Mouse (Mus musculus) neural tube, embryonic 12.5 days (tissue): ENCODE results near the gene Pxk. TPM values are rescaled to one million over a fixed set of nuclear protein-coding genes. Genes with fewer than 3 reads are reported as not detected.
"Not testable (repeated sequence)": the region's sequence is repeated elsewhere in the genome, so short reads cannot be mapped to it uniquely, and the experiment has no call there.

ENCODE experiments used
- ATAC-seq: fragments of 200-750 bp; cut with Nextera tagmentation; 2 replicates; pipeline ENCODE4 v1.8.0; 2017; ENCODE audit warnings: low read depth, mild to moderate bottlenecking, moderate TSS enrichment, moderate library complexity; ENCODE audit not compliant: low FRiP score
- H3K27ac ChIP-seq: fragments of 300-500 bp; sonication (generic); 2 replicates; pipeline ENCODE4 v1.5.1; 2016
- H3K27me3 ChIP-seq: fragments of 300-500 bp; sonication (generic); replicated peaks from 2 replicates; pipeline ENCODE4 v1.6.1; 2016; ENCODE audit warnings: mild to moderate bottlenecking
- H3K36me3 ChIP-seq: fragments of 300-500 bp; sonication (generic); 2 replicates; pipeline ENCODE4 v1.6.1; 2016; ENCODE audit warnings: mild to moderate bottlenecking
- H3K4me1 ChIP-seq: fragments of 300-500 bp; sonication (generic); 2 replicates; pipeline ENCODE4 v1.6.1; 2016
- H3K4me2 ChIP-seq: fragments of 300-500 bp; sonication (generic); replicated peaks from 2 replicates; pipeline ENCODE4 v1.6.1; 2016; ENCODE audit warnings: mild to moderate bottlenecking
- H3K4me3 ChIP-seq: fragments of 300-500 bp; sonication (generic); 2 replicates; pipeline ENCODE4 v1.5.1; 2016
- H3K9ac ChIP-seq: fragments of 300-500 bp; sonication (generic); 2 replicates; pipeline ENCODE4 v1.6.1; 2016; ENCODE audit warnings: mild to moderate bottlenecking
- H3K9me3 ChIP-seq: fragments of 300-500 bp; sonication (generic); 2 replicates; pipeline ENCODE4 v1.6.1; 2016; ENCODE audit warnings: mild to moderate bottlenecking
- WGBS: fragments of 180-500 bp; shearing (Covaris S2); methylation state at CpG from one replicate; pipeline ENCODE4 v1.1.7; 2016; 5-methylcytosine and 5-hydroxymethylcytosine counted together
- polyA plus RNA-seq: library from polyadenylated mRNA; unstranded; fragments of >200 nt; fragmentation: Nextera tagmentation; extraction: Ambion mirVana; gene quantifications from 2 replicates; pipeline ENCODE4 v1.2.1, GENCODE M21; 2016

The Pxk gene
- polyA plus RNA-seq, 1 experiment from 2014 or later = 46.5 TPM

- Histone ChIP-seq H3K4me2 (no peak overlapping the region), H3K27me3 (no peaks in the 10 kb centered on the region), H3K27ac (no peak overlapping the region), H3K36me3 (no peaks in the 10 kb centered on the region), H3K9ac (no peak overlapping the region), H3K4me3 (no peak overlapping the region), H3K4me1 (no peaks in the 10 kb centered on the region), H3K9me3 (no peaks in the 10 kb centered on the region)
- WGBS = 90% methylated on average over 6 of the region's 6 CpGs
- ATAC-seq = no peak
These were observed 13.5 kb downstream of the Pxk start for GRCm38 (mm10) chr14:8111545-8111944.

DNA sequence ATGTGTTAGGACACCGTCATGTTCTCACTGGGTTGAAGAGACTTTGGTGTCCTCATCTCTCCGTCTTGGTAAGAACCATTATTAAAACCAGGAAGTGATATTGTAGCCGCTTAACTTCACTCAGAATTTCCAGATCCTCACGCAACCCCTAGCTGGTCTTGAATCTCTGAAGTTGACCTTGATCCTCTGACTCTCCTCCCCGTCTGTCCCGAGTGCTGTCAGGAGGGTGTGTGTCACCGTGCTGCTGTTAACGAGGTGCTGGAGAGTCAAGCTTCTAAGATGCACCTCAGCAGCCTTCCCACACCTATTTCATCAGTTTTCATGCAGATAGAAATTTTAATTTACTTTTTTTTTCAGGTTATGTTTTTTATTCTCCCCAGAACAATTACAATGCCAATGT is 14.0 kb downstream of the Pxk start:
- no peaks in the 10 kb centered on the region for H3K9me3 ChIP-seq
- no peak overlapping the region for H3K4me2 ChIP-seq
- ATAC-seq = no peak
- WGBS = 93% methylated on average over 8 of the region's 8 CpGs
- H3K4me1 ChIP-seq = no peaks in the 10 kb centered on the region
- H3K36me3 ChIP-seq = no peaks in the 10 kb centered on the region
- no peak overlapping the region for H3K9ac ChIP-seq
- no peak overlapping the region for H3K27ac ChIP-seq
- H3K4me3 ChIP-seq = no peak overlapping the region
- H3K27me3 ChIP-seq = no peaks in the 10 kb centered on the region

DNA sequence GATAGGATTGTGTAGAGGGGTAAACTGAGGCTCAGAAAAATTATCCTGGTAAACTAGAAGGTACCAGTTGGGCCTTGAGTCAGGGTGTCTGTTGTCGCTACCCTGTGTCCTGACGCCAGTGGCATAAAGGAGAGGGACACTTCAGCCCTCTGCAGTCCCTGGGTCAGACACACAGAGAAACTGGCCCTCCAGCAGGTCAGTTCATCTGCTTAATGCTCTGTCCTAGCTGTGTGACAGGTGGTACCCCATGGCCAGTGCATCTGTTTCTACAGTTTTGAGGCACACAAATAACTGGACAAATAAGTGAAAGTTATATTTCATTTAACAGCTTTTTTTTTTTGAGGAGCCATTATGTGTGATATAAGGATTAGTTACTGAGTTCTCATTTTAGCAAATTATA is 15.6 kb downstream of the Pxk start:
- Histone ChIP-seq H3K4me2 (no peak overlapping the region), H3K27ac (no peak overlapping the region), H3K4me1 (no peaks in the 10 kb centered on the region), H3K27me3 (no peaks in the 10 kb centered on the region), H3K9ac (no peak overlapping the region), H3K4me3 (no peak overlapping the region), H3K36me3 (no peaks in the 10 kb centered on the region), H3K9me3 (no peaks in the 10 kb centered on the region)
- WGBS = 88% methylated on average over 2 of the region's 2 CpGs
- ATAC-seq = no peak

DNA sequence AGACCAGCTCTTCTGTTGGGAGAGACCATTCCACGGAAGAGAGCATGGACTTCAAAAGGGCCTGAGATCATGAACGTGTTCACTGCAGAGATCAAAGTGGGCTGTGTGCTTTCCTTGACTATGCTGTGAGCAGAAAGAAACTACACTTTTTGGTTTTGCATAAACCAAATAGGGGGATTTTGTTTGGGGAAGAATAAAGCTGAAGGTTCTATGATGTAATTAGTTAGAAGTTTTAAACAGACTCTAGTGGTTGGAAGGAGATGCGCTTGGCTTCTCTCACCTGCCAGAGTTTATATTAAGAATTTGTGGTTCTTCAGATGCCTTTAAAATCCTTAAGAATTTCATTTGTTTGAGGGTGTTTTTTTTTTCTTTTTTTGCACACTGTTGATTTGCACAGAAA is 16.3 kb downstream of the Pxk start:
- Histone ChIP-seq H3K4me2 (no peak overlapping the region), H3K4me3 (no peak overlapping the region), H3K9me3 (no peaks in the 10 kb centered on the region), H3K27ac (no peak overlapping the region), H3K36me3 (no peaks in the 10 kb centered on the region), H3K9ac (no peak overlapping the region), H3K4me1 (no peaks in the 10 kb centered on the region), H3K27me3 (no peaks in the 10 kb centered on the region)
- 68% methylated on average over 3 of the region's 3 CpGs for WGBS
- no peak for ATAC-seq

- Histone ChIP-seq H3K36me3 (no peaks in the 10 kb centered on the region), H3K4me1 (no peaks in the 10 kb centered on the region), H3K4me2 (no peak overlapping the region), H3K27me3 (no peaks in the 10 kb centered on the region), H3K4me3 (no peak overlapping the region), H3K27ac (no peak overlapping the region), H3K9me3 (no peaks in the 10 kb centered on the region), H3K9ac (no peak overlapping the region)
- WGBS = 87% methylated on average over 1 of the region's 1 CpGs
- no peak for ATAC-seq
These were observed 16.7 kb downstream of the Pxk start for GRCm38 (mm10) chr14:8114756-8115155.

DNA sequence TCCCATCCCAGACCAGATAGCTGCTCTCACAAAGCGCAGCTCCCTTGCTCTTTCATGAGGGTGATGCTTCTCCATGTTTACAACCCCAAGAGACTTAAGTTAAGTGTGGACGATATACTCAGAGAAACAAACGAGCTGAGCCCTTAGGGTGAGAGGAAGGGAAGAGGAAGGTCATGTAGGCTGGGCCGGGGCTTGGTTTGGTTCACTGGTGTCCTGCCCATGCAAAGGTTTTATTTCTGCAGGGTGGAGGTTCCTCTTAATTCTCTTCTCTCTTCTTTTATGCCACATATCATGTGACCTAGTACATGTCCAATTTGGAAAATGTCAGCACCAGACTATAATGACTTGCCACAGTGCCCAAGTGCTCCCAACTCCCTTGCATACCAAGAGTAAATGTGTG is 17.8 kb downstream of the Pxk start:
- Histone ChIP-seq H3K9me3 (no peaks in the 10 kb centered on the region), H3K27me3 (no peaks in the 10 kb centered on the region), H3K36me3 (no peaks in the 10 kb centered on the region), H3K4me1 (no peaks in the 10 kb centered on the region), H3K27ac (no peak overlapping the region), H3K4me3 (no peak overlapping the region), H3K9ac (no peak overlapping the region), H3K4me2 (no peak overlapping the region)
- ATAC-seq = no peak
- WGBS = 85% methylated on average over 4 of the region's 4 CpGs

DNA sequence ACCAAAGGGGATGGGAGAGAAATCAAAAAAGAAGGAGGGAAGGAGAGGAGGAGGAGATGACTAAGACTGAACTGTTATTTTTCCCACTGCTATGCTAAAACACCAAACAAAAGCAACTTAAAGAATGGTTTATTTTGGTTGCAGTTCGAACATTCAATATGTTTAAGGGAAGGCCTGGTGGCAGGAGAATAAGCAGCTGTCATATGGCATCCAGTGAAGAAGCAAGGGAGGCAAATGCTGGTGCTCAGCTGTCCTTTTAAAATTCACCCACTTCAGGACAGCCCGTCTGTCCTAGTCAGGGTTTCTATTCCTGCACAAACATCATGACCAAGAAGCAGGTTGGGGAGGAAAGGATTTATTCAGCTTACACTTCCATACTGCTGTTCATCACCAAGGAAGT is 19.4 kb downstream of the Pxk start:
- H3K36me3 ChIP-seq = 0 out of 2 replicates have a peak, but pooled peaks cover 3% of the 10 kb centered on the region
- 86% methylated on average over 2 of the region's 2 CpGs for WGBS
- H3K27me3 ChIP-seq = no peaks in the 10 kb centered on the region
- no peak overlapping the region for H3K27ac ChIP-seq
- H3K9me3 ChIP-seq = no peaks in the 10 kb centered on the region
- H3K9ac ChIP-seq = no peak overlapping the region
- H3K4me3 ChIP-seq = no peak overlapping the region
- no peak for ATAC-seq
- no peaks in the 10 kb centered on the region for H3K4me1 ChIP-seq
- no peak overlapping the region for H3K4me2 ChIP-seq

GRCm38 (mm10) chr14:8119454-8119853 is 21.4 kb downstream of the Pxk start:
- no peaks in the 10 kb centered on the region for H3K9me3 ChIP-seq
- H3K27me3 ChIP-seq = no peaks in the 10 kb centered on the region
- ATAC-seq = no peak
- H3K36me3 ChIP-seq = peaks cover 10% of the 10 kb centered on the region; the same call in 1 of the 2 replicates
- H3K9ac ChIP-seq = no peak overlapping the region
- H3K27ac ChIP-seq = no peak overlapping the region
- H3K4me1 ChIP-seq = no peaks in the 10 kb centered on the region
- WGBS = 91% methylated on average over 5 of the region's 5 CpGs
- no peak overlapping the region for H3K4me3 ChIP-seq
- H3K4me2 ChIP-seq = no peak overlapping the region

GRCm38 (mm10) chr14:8119904-8120303 is 21.9 kb downstream of the Pxk start:
- no peak overlapping the region for H3K4me2 ChIP-seq
- ATAC-seq = no peak
- WGBS = 81% methylated on average over 3 of the region's 3 CpGs

GRCm38 (mm10) chr14:8123141-8123540 is 25.1 kb downstream of the Pxk start:
- Histone ChIP-seq H3K4me3 (no peak overlapping the region), H3K4me2 (no peak overlapping the region), H3K9ac (no peak overlapping the region), H3K27ac (no peak overlapping the region), H3K36me3 (peaks cover 25% of the 10 kb centered on the region; the same call in 1 of the 2 replicates), H3K27me3 (no peaks in the 10 kb centered on the region), H3K4me1 (no peaks in the 10 kb centered on the region), H3K9me3 (no peaks in the 10 kb centered on the region)
- WGBS = 93% methylated on average over 7 of the region's 7 CpGs
- no peak for ATAC-seq

More at GRCm38 (mm10) chr14:8119904-8120303, 21.9 kb downstream of the Pxk start:
- H3K9ac ChIP-seq = no peak overlapping the region
- H3K27me3 ChIP-seq = no peaks in the 10 kb centered on the region
- H3K27ac ChIP-seq = no peak overlapping the region
- no peak overlapping the region for H3K4me3 ChIP-seq
- no peaks in the 10 kb centered on the region for H3K4me1 ChIP-seq
- H3K9me3 ChIP-seq = no peaks in the 10 kb centered on the region
- peaks cover 10% of the 10 kb centered on the region; the same call in 1 of the 2 replicates for H3K36me3 ChIP-seq

DNA sequence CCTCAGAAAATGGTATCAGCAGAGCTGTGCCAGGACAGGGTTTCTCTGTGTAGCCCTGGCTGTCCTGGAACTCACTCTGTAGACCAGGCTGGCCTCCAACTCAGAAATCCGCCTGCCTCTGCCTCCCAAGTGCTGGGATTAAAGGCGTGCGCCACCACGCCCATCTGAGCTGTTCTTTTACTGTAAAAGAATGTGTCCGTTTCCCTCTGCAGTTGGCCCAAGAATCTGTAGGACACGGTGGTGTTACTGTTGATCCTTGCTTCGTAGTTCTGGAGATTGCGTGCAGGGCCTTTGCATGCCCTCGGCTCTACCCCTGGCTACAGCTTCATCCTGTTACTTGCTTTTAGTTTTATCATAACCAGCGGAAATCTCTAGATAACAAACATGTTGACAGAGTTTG is 25.6 kb downstream of the Pxk start:
- whole genome bisulfite sequencing = 95% methylated on average over 10 of the region's 10 CpGs
- H3K27ac ChIP-seq, H3K4me1 ChIP-seq, H3K27me3 ChIP-seq, H3K9ac ChIP-seq, H3K4me2 ChIP-seq, ATAC-seq, H3K4me3 ChIP-seq, H3K9me3 ChIP-seq: not testable (repeated sequence)
- peaks cover 25% of the 10 kb centered on the region; the same call in 1 of the 2 replicates for H3K36me3 ChIP-seq

- WGBS = 85% methylated on average over 7 of the region's 7 CpGs
These were observed 26.3 kb downstream of the Pxk start for GRCm38 (mm10) chr14:8124046-8124881.

GRCm38 (mm10) chr14:8127971-8128370 is 30.0 kb downstream of the Pxk start:
- 81% methylated on average over 5 of the region's 5 CpGs for WGBS
- ATAC-seq = no peak
- H3K4me1 ChIP-seq = no peaks in the 10 kb centered on the region

More at GRCm38 (mm10) chr14:8124046-8124881, 26.3 kb downstream of the Pxk start:
- Histone ChIP-seq H3K27ac (no peak overlapping the region), H3K4me2 (no peak overlapping the region), H3K27me3 (no peaks in the 10 kb centered on the region), H3K4me3 (no peak overlapping the region), H3K36me3 (peaks cover 25% of the 10 kb centered on the region; the same call in 1 of the 2 replicates), H3K9ac (no peak overlapping the region), H3K9me3 (no peaks in the 10 kb centered on the region), H3K4me1 (no peaks in the 10 kb centered on the region)
- no peak for ATAC-seq

More at GRCm38 (mm10) chr14:8127971-8128370, 30.0 kb downstream of the Pxk start:
- H3K9me3 ChIP-seq = no peaks in the 10 kb centered on the region
- no peak overlapping the region for H3K4me2 ChIP-seq
- H3K4me3 ChIP-seq = no peak overlapping the region
- peaks cover 33% of the 10 kb centered on the region; the same call in 1 of the 2 replicates for H3K36me3 ChIP-seq
- H3K9ac ChIP-seq = no peak overlapping the region
- H3K27ac ChIP-seq = no peak overlapping the region
- H3K27me3 ChIP-seq = no peaks in the 10 kb centered on the region
